Mouse (Mus musculus) fat pad, adult 2 months (tissue): ENCODE data around the gene Kif16b.

Source experiments
- DNase-seq: peaks from one replicate; pipeline ENCODE4 v3.0.0-alpha.2; 2011; ENCODE audit warnings: low read depth, low spot score; ENCODE audit errors: extremely low read depth

Gene Kif16b

DNA sequence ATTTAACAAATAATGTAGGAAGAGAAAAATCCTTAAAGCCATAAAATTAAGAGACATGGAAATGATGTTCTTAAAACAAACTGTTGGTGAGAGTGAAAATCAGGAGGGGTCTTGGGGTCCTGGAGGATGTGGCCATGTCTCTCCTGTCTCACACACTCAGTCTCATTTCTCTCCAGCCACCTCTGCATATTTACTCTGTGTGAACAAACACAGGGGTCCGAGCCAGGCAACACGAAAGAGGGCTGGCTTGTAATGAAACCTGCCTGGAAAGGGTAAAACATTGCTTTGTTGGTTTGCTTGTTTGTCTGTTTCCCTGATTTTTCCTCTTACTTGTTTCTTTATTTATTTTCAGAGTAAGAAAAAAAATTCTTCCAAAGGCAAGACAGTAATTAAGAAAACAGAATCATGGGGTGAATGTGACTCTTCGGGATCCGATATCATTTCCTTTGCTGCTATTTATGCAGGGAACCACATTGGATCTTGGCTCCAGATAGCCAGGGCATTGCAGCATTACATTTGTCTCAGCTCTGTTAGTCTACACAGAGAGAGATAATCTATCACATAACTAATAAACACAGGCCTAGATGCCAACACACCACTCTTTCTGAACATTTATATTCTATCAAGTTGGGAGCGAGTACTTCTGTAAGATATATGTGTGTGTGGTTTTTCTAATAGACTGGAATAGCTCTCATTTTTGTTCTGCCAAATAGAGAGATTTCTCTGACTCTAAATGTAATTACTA is 218.2 kb downstream of the Kif16b start:
- DNase-seq = no peak

DNA sequence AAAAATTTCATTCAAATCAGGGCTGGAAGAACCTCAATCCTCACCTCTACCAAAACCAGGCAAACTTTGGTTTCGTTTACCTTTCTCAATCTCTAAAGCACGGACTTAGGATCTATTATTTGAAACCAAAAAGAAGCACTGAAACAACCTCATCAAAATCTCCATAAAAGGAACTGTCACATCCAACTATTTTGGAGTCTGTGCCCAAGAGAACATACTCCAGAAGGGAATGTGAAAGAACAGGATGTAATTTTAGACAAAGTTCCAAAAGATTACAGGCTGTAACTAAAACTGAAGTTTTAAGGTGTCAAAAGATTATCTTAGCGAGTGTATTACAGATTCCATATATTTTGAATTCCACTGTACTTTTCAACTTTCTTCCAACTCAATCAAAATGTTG is 232.9 kb downstream of the Kif16b start:
- DNase-seq = no peak

GRCm38 (mm10) chr2:142651591-142651990 is 249.7 kb downstream of the Kif16b start:
- no peak for DNase-seq

- DNase-seq = no peak
These were observed 253.3 kb downstream of the Kif16b start for GRCm38 (mm10) chr2:142648023-142648453.

GRCm38 (mm10) chr2:142646863-142647262 is 254.5 kb downstream of the Kif16b start:
- no peak for DNase-seq

- no peak for DNase-seq
These were observed 259.6 kb downstream of the Kif16b start for GRCm38 (mm10) chr2:142641766-142642165.

DNA sequence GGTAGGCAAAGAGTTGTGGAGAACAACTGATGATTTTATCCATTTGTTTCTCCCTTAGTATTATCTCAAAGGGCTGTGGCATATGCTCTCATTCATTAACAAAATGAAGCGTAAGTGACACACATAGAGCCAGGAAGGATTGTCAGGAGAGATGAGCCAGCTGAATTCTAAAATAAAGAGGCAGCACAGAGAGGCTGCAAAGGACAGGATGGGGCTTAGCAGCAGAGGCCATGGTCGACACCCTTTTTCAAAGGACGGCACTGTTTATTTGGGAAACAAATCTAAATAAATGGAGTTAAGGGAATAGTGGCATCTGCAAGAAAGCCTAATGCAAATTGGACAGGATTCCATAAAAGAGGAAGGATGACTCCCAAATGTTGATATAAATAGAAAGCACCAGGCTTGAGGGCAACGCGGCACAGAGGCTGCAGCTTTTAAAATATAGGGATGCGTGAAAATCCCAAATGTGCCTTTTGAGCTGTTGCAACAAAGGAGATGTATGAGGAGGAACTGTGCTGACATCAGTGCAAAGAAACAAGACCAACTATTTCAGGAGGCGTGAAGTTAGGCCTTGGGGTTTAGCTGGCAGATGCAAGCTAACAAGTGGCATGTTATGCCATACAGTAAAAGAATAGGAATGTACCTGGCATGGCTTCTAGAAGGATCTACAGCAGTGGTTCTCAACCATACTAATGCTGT is 265.6 kb downstream of the Kif16b start:
- DNase-seq = no peak

DNA sequence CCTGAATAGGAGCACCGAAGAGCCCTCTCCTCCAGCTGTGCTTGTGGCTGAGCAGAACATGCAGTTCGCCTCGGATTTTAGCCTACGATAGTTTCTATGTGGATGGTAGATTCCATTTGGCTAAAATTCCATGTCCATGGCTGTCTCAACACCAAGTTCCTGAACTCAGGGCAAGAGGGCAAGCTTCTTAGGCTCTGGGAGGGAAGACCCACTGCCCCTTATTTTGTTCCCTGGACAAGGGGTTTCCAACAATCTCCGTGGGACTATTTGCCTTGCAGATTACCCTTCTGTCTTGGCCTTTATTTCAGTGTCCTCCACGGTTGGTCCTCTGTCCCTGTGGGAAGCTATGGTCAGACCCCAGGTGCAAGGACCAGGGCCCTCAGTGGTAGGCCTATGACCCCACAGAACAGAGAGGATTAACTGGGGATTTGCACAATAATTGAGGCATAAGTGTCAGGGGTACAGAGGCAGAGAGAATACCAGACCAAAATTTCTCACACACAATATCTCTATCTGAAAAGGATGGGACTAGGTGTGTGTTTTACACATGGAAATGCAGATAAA is 267.3 kb downstream of the Kif16b start:
- no peak for DNase-seq

- no peak for DNase-seq
These were observed 271.6 kb downstream of the Kif16b start for GRCm38 (mm10) chr2:142629523-142630312.

DNA sequence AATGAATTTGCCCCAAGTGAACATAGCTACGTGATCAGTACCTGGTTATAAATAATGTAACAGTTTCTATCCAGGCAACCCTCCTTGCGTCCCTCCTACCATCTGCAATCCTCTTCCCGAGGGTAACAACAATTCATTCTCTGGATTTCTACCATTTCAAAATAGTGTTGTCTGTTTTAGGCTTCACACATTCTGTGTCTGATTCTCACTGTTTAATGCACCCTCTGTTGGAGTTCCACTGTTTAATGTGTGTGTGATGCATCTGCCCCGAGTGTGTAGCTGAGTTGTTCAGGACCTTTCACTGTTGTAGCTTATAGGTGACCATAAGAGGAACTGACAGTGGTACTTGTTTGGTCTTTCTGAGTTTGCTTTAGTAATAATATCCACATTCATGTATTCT is 275.6 kb downstream of the Kif16b start:
- no peak for DNase-seq

- DNase-seq = no peak
These were observed 276.2 kb downstream of the Kif16b start for GRCm38 (mm10) chr2:142625101-142625500.

GRCm38 (mm10) chr2:142624254-142624653 is 277.1 kb downstream of the Kif16b start:
- DNase-seq = no peak

- DNase-seq = no peak
These were observed 280.2 kb downstream of the Kif16b start for GRCm38 (mm10) chr2:142621152-142621551.

DNA sequence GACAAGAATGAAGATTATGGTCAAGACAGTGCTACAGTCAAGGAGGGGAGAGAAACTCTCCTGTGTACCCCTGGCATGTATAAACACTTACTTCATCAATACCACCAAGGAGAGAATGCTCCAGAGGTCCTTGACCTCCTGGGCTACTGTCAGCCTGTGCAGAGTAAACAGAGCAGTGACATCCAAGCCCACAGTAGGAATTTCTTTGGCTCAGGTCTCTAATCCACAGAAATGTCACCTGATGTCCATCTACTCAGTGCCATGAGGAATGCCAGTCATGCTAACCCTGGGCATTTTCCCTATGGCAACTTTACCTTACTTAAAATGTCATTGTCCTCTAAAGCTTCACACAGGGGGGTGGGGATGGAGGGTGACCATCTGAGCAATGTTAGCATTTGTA is 281.4 kb downstream of the Kif16b start:
- DNase-seq = no peak

DNA sequence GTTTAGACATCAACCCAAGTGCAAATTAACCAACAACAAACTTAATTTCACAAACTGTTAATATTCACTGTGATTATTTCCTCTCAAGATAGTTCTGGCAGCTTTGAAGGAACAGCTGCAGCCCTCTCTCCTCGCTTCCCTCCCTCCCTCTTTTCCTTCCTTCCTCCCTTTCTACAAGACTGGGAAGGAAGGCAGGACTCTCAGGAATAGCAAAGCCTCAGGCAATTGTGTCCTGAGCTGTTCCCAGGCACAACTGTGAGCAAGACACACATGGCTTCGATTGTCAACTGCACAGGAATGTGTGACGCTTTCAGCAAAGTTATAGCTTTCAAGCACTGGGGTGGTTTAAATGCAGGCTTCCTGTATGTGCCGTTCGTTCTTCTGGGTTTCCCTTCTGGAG is 286.8 kb downstream of the Kif16b start:
- DNase-seq = no peak

DNA sequence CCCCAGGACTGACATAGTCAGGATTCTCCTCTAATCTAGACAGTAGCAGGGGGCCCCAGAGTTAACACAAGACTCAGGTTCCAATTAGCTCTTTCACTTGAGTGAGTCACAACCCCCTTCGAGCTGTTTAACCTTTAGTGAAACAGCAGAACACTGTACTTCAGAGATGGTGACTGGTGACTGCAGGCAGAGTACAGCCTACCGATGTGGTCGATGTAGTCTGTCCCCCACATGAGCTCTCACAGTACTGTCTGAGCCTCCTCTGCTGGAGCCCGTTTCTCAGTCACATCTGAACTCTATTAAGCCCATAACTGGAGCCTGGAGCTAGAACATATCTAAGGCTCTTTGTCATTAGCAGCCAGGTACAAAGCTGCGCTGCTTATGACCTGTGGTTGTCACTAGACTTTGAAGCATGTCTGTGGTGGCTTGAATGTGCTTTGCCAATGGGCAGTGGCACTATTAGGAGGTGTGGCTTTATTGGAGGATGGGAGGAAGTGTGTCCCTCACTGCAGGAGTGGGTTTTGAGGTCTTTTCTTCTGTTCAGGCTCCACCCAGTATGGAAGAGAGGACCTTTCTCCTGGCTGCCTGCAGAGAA is 288.9 kb downstream of the Kif16b start:
- DNase-seq = no peak

- no peak for DNase-seq
These were observed 290.2 kb downstream of the Kif16b start for GRCm38 (mm10) chr2:142611113-142611512.

DNA sequence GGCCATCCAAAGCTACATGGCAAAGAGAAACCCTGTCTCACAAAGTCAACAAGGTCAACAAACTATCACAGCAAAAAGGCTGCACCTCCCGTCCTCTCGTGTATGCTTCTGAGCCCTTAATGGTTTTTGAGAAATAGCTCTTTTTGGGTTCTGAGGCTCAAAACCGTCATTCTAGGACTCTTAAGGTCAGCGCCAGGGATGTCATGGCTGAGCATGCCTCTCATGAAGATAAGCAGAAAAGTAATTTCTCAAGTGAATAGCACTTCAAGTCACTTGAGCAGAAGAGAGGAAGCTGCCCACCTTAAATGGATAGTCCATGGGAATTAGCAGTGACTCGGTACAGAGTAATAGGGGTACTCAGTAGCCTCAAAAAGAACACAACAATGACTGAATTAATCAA is 291.1 kb downstream of the Kif16b start:
- no peak for DNase-seq

GRCm38 (mm10) chr2:142608778-142609177 is 292.6 kb downstream of the Kif16b start:
- no peak for DNase-seq

DNA sequence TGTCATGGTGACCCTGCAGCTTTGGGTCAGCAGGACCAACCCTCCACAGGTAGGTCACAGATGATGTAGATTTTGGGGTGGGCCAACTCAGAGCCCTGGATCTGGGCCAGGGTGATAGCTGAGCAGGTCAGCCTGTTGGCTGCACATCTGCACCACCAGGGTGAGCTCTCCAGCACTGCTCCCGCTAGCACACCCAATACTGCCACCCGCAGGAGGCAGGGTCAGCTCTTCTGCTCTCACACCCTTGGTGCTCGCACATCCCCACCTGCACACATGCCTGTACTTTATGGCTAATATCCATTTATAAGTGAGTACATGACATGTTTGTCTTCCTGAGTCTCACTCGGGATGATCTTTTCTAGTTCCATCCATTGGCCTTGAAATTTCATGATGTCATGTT is 296.6 kb downstream of the Kif16b start:
- DNase-seq = no peak

GRCm38 (mm10) chr2:142603210-142603609 is 298.1 kb downstream of the Kif16b start:
- DNase-seq = no peak
